23 mouse cellular contexts compared by ENCODE assay signal in the genomic region with DNA sequence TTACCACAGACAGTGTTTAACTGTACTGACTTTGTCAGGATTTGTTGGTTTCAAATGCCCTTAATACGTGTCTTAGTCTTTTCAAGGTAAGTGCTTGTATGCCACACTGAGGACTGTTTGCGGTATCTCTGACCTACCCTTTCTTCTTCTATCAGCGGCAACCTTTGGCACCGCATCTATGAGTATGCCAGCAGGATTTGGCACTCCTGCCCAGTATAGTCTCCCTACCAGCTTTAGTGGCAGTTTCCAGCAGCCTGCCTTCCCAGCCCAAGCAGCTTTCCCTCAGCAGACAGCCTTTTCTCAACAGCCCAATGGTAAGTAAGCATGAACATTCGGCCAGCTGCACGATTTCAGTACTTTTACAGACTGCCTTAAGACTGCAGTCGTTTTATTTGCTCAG. TPM values are rescaled to one million over a fixed set of nuclear protein-coding genes. Genes with fewer than 3 reads are reported as not detected.
DNase-seq lines count a peak whose midpoint lies in the region; TF ChIP-seq lines count a peak whose summit lies in the region.
"Had no signal": no experiment of that assay in that cellular context is flagged by ENCODE, and none has a peak within 500 bp of the region (broad histone marks: within the 10 kb centered on the region; RNA-seq: fewer than 3 reads in every experiment).

No protein-coding gene starts in this region.

- DNase-seq in cerebellum, adult 2 months = peak; percentile 24 to 52
- no peak for DNase-seq in cerebellum, adult 8-10 months
- peak; percentile 8 for DNase-seq in cerebellum, adult 9-11 months
- DNase-seq in cerebellum, postnatal 14 days = peak; percentile 68 to 70
- no peak for DNase-seq in gastrocnemius, adult 18-20 months (ENCODE audit: low spot score)
- DNase-seq in thymus, adult 2 months = no peak
- DNase-seq: adrenal gland, adult 8-10 months; gastrocnemius, postnatal 14 days; heart, adult 2 months; heart, postnatal 14 days; kidney, adult 18-20 months had no signal

- 39% methylated on average over 7 of the region's 7 CpGs for WGBS in cerebellum, adult 2 months
- WGBS in thymus, adult 2 months = 92% methylated on average over 7 of the region's 7 CpGs

- no peak for TF ChIP-seq CTCF in cerebellum, adult 2 months (IDR thresholded peaks at IDR 0.05; ENCODE audit: borderline replicate concordance, insufficient read depth, low read depth, low read length)
- TF ChIP-seq CTCF in thymus, adult 2 months (IDR thresholded peaks at IDR 0.05; ENCODE audit: borderline replicate concordance, control insufficient read depth, extremely low read depth, insufficient read depth, low read length, poor library complexity) = no peak

- H3K27ac ChIP-seq in cerebellum, adult 2 months (ENCODE audit: insufficient read depth, low read length) = no peak overlapping the region
- no peak overlapping the region for H3K27ac ChIP-seq in thymus, adult 2 months (ENCODE audit: control insufficient read depth, insufficient read depth, low read length)
- H3K27ac ChIP-seq: embryonic facial prominence, embryonic 13.5 days; forebrain, embryonic 12.5 days; heart, adult 2 months; heart, embryonic 15.5 days; hindbrain, embryonic 14.5 days; intestine, embryonic 15.5 days had no signal

- H3K36me3 ChIP-seq in thymus, adult 2 months (ENCODE audit: control insufficient read depth, insufficient read depth, low read length) = peaks cover 29% of the 10 kb centered on the region

- no peak overlapping the region for H3K4me3 ChIP-seq in cerebellum, adult 2 months (replicated peaks; ENCODE audit: insufficient read depth, low read depth, low read length)
- no peak overlapping the region for H3K4me3 ChIP-seq in thymus, adult 2 months (ENCODE audit: control insufficient read depth, insufficient read depth, low read length)
- H3K4me3 ChIP-seq: embryonic facial prominence, embryonic 13.5 days; forebrain, embryonic 12.5 days; heart, adult 2 months; heart, embryonic 15.5 days; intestine, embryonic 15.5 days had no signal

- no peaks in the 10 kb centered on the region for H3K27me3 ChIP-seq in cerebellum, adult 2 months (ENCODE audit: control insufficient read depth, insufficient read depth, low read length)
- H3K27me3 ChIP-seq in thymus, adult 2 months (ENCODE audit: control insufficient read depth, insufficient read depth, low read length) = no peaks in the 10 kb centered on the region
- H3K27me3 ChIP-seq: embryonic facial prominence, embryonic 13.5 days; forebrain, embryonic 12.5 days; heart, embryonic 15.5 days; intestine, embryonic 15.5 days had no signal

- peaks cover 2% of the 10 kb centered on the region; the same call in 1 of the 2 replicates for H3K4me1 ChIP-seq in cerebellum, adult 2 months (ENCODE audit: control insufficient read depth, insufficient read depth, low read length)
- no peaks in the 10 kb centered on the region for H3K4me1 ChIP-seq in thymus, adult 2 months (replicated peaks; ENCODE audit: control insufficient read depth, insufficient read depth, low read length)
- H3K4me1 ChIP-seq: embryonic facial prominence, embryonic 13.5 days; forebrain, embryonic 12.5 days; heart, embryonic 15.5 days; intestine, embryonic 15.5 days had no signal

- TF ChIP-seq POLR2A in cerebellum, adult 2 months (IDR thresholded peaks at IDR 0.05; ENCODE audit: borderline replicate concordance, insufficient read depth, low read length) = no peak
- no peak for TF ChIP-seq POLR2A in thymus, adult 2 months (IDR thresholded peaks at IDR 0.05; ENCODE audit: control insufficient read depth, extremely low read depth, insufficient read depth, low read length, poor library complexity)

RNA-seq across cellular contexts. Expression of gene A030005L19Rik, which starts 19.9 kb away (rescaled TPM):
- 2.3 and 2.7 TPM in 2 replicates for polyA plus RNA-seq in cerebellum, adult 2 months (2012; rRNA removed)
- not detected for total RNA-seq in gastrocnemius, adult 18-20 months (2021)
- 0.98 and 1.0 TPM in 2 replicates for polyA plus RNA-seq in thymus, adult 2 months (2012; rRNA removed)
- total RNA-seq: gastrocnemius, postnatal 14 days; heart, adult 2 months; heart, postnatal 14 days; hematopoietic stem cell, adult 5-6 weeks had no signal
- polyA plus RNA-seq: forebrain, embryonic 12.5 days; forebrain, embryonic 16.5 days; hindbrain, embryonic 14.5 days had no signal

RNA-seq across cellular contexts. Expression of gene A030014E15Rik, which starts 31.4 kb away (rescaled TPM):
- polyA plus RNA-seq in cerebellum, adult 2 months (2012; rRNA removed) = 0.20 TPM in 1 of 2 replicates, not detected in the other
- total RNA-seq in gastrocnemius, adult 18-20 months (2021) = not detected
- not detected in 2 replicates for polyA plus RNA-seq in thymus, adult 2 months (2012; rRNA removed)
- total RNA-seq: adrenal gland, adult 8-10 months; adrenal gland, postnatal 4 days; ES-E14; gastrocnemius, postnatal 14 days; heart, adult 2 months; heart, postnatal 14 days; hematopoietic stem cell, adult 5-6 weeks had no signal
- polyA plus RNA-seq: embryonic facial prominence, embryonic 13.5 days; forebrain, embryonic 12.5 days; forebrain, embryonic 16.5 days; gonadal fat pad, adult 2 months; heart, adult 2 months; heart, embryonic 11.5 days; heart, embryonic 15.5 days; hindbrain, embryonic 14.5 days; intestine, embryonic 15.5 days had no signal

RNA-seq across cellular contexts. Expression of gene Gm6217, which starts 37.9 kb away (rescaled TPM):
- polyA plus RNA-seq in cerebellum, adult 2 months (2012; rRNA removed) = not detected in 2 replicates
- not detected for total RNA-seq in gastrocnemius, adult 18-20 months (2021)
- not detected in 2 replicates for polyA plus RNA-seq in thymus, adult 2 months (2012; rRNA removed)
- total RNA-seq: adrenal gland, adult 8-10 months; adrenal gland, postnatal 4 days; ES-E14; gastrocnemius, postnatal 14 days; heart, adult 2 months; heart, postnatal 14 days; hematopoietic stem cell, adult 5-6 weeks had no signal
- polyA plus RNA-seq: embryonic facial prominence, embryonic 13.5 days; forebrain, embryonic 12.5 days; forebrain, embryonic 16.5 days; frontal cortex, adult 2 months; gonadal fat pad, adult 2 months; heart, adult 2 months; heart, embryonic 11.5 days; heart, embryonic 15.5 days; hindbrain, embryonic 14.5 days; intestine, embryonic 15.5 days had no signal

RNA-seq across cellular contexts. Expression of gene A030003K21Rik, which starts 49.9 kb away (rescaled TPM):
- not detected in 2 replicates for polyA plus RNA-seq in cerebellum, adult 2 months (2012; rRNA removed)
- not detected for total RNA-seq in gastrocnemius, adult 18-20 months (2021)
- not detected in 2 replicates for polyA plus RNA-seq in thymus, adult 2 months (2012; rRNA removed)
- total RNA-seq: adrenal gland, adult 8-10 months; adrenal gland, postnatal 4 days; ES-E14; gastrocnemius, postnatal 14 days; heart, adult 2 months; heart, postnatal 14 days; hematopoietic stem cell, adult 5-6 weeks had no signal
- polyA plus RNA-seq: embryonic facial prominence, embryonic 13.5 days; forebrain, embryonic 12.5 days; forebrain, embryonic 16.5 days; frontal cortex, adult 2 months; gonadal fat pad, adult 2 months; heart, adult 2 months; heart, embryonic 11.5 days; heart, embryonic 15.5 days; hindbrain, embryonic 14.5 days; intestine, embryonic 15.5 days had no signal

RNA-seq across cellular contexts. Expression of gene Agfg1, which starts 54.0 kb away (rescaled TPM):
- polyA plus RNA-seq in cerebellum, adult 2 months (2012; rRNA removed) = 43.1 and 47.2 TPM in 2 replicates
- 10 to 100 TPM; 20.4 to 23.4 TPM for total RNA-seq in gastrocnemius, adult 18-20 months (2021)
- 69.0 and 75.4 TPM in 2 replicates for polyA plus RNA-seq in thymus, adult 2 months (2012; rRNA removed)

Comparison
In these comparisons a context has a peak if more than half of its experiments do, and no peak if none do; other contexts are left out.
1. DNase-seq: peak in cerebellum, adult 2 months (2 of 2), cerebellum, adult 9-11 months (single experiment) and cerebellum, postnatal 14 days (2 of 2); none in cerebellum, adult 8-10 months (single experiment), gastrocnemius, adult 18-20 months (single experiment) and thymus, adult 2 months (single experiment).